Mouse (Mus musculus): ENCODE data around the gene Gm3233. TPM values are rescaled to one million over a fixed set of nuclear protein-coding genes. Genes with fewer than 3 reads are reported as not detected.
"Not testable (repeated sequence)": the region's sequence is repeated elsewhere in the genome, so short reads cannot be mapped to it uniquely, and the experiment has no call there.

Gene Gm3233
- polyA plus RNA-seq, 1 experiment from 2014 or later: not detected

DNA sequence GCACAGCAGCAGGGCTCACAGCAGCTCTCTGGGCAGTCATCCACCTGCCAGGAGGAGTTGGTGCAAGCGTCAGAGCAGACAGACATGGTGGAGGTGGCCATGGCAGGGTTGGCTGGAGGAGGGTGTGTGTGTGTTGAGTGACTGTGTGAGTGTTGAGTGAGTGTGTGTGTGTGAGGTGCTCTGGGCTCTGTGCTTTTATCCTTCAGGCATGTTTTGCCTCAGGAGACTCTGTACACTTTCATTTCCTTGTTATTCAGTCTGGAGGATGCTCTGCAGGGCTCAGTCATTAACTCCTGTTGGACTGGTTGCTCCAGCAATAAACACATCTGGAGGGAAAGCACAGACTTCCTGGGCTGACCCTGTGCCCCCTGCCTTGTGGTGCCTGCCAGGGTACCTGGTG lies 8.2 kb downstream of the Gm3233 start, which contains the start of gene Gm9736:
Gene Gm9736 (minus strand): TSS at position 101 of the 400 bp plus-strand sequence.
- ATAC-seq (replicated peaks; ENCODE audit: insufficient number of reproducible peaks, low FRiP score, low TSS enrichment, low read depth); DNase-seq (ENCODE audit: low spot score); H3K4me1 ChIP-seq (ENCODE audit: control insufficient read depth, insufficient read depth, low read length); H3K4me2 ChIP-seq (ENCODE audit: low read depth, low read length); H3K9me3 ChIP-seq (replicated peaks; ENCODE audit: control insufficient read depth, low read length); H3K27ac ChIP-seq (replicated peaks; ENCODE audit: low read depth, low read length); H3K4me3 ChIP-seq (ENCODE audit: low read depth, low read length); H3K9ac ChIP-seq (replicated peaks; ENCODE audit: low read length); H3K27me3 ChIP-seq (ENCODE audit: control insufficient read depth, insufficient read depth, low read length); H3K36me3 ChIP-seq (replicated peaks; ENCODE audit: control insufficient read depth, insufficient read depth, low read depth, low read length): not testable (repeated sequence)
- 67% methylated on average over 1 of the region's 1 CpGs for WGBS

- not testable (repeated sequence) for DNase-seq (ENCODE audit: low spot score); H3K36me3 ChIP-seq (replicated peaks; ENCODE audit: control insufficient read depth, insufficient read depth, low read depth, low read length); H3K9me3 ChIP-seq (replicated peaks; ENCODE audit: control insufficient read depth, low read length); H3K4me3 ChIP-seq (ENCODE audit: low read depth, low read length); ATAC-seq (replicated peaks; ENCODE audit: insufficient number of reproducible peaks, low FRiP score, low TSS enrichment, low read depth); H3K4me1 ChIP-seq (ENCODE audit: control insufficient read depth, insufficient read depth, low read length); H3K27me3 ChIP-seq (ENCODE audit: control insufficient read depth, insufficient read depth, low read length); H3K9ac ChIP-seq (replicated peaks; ENCODE audit: low read length); H3K4me2 ChIP-seq (ENCODE audit: low read depth, low read length); H3K27ac ChIP-seq (replicated peaks; ENCODE audit: low read depth, low read length)
- 82% methylated on average over 1 of the region's 1 CpGs for WGBS
These were observed 8.8 kb downstream of the Gm3233 start for GRCm38 (mm10) chr10:77750686-77751085.

DNA sequence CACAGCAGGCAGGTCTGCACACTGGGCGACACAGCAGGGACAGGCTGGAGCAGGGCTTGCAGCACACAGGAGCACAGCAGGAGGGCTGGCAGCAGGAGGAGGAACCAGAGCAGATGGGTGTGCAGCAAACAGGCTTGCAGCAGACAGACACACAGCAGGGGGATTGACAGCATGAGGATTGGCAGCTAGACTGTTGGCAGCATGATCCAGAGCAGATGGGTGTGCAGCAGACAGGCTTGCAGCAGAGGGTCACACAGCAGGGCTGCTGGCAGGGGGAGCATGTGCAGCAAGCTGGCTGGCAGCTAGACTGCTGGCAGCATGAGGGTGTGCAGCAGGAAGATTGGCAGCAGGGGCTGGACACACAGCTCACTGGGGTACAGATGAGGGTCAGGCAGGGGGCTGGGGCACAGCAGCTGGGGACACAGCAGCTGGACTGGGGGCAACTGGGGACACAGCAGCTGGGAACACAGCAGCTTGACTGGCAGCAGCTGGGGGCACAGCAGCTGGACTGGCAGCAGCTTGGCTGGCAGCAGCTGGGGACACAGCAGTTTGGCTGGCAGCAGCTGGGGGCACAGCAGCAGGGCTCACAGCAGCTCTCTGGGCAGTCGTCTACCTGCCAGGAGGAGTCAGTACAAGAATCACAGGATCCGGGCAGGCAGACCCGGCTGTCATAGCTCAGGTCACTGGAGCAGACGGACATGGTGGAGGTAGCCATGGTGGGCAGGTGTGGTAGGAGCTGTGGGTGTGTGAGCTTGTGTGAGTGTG lies 17.4 kb downstream of the Gm3233 start, which contains the start of gene Gm18596:
Gene Gm18596 (minus strand): TSS at position 715 of the 765 bp plus-strand sequence.
- H3K9ac ChIP-seq (replicated peaks; ENCODE audit: low read length); ATAC-seq (replicated peaks; ENCODE audit: insufficient number of reproducible peaks, low FRiP score, low TSS enrichment, low read depth); H3K27me3 ChIP-seq (ENCODE audit: control insufficient read depth, insufficient read depth, low read length); H3K36me3 ChIP-seq (replicated peaks; ENCODE audit: control insufficient read depth, insufficient read depth, low read depth, low read length); H3K27ac ChIP-seq (replicated peaks; ENCODE audit: low read depth, low read length); H3K9me3 ChIP-seq (replicated peaks; ENCODE audit: control insufficient read depth, low read length); H3K4me2 ChIP-seq (ENCODE audit: low read depth, low read length); DNase-seq (ENCODE audit: low spot score); H3K4me3 ChIP-seq (ENCODE audit: low read depth, low read length); H3K4me1 ChIP-seq (ENCODE audit: control insufficient read depth, insufficient read depth, low read length): not testable (repeated sequence)
- WGBS: 52% methylated on average over 4 of the region's 5 CpGs

- no peaks in the 10 kb centered on the region for H3K4me1 ChIP-seq (ENCODE audit: control insufficient read depth, insufficient read depth, low read length)
- DNase-seq (ENCODE audit: low spot score) (no peak), ATAC-seq (replicated peaks; ENCODE audit: insufficient number of reproducible peaks, low FRiP score, low TSS enrichment, low read depth) (no peak)
- H3K9me3 ChIP-seq (replicated peaks; ENCODE audit: control insufficient read depth, low read length): no peaks in the 10 kb centered on the region
- H3K27me3 ChIP-seq (ENCODE audit: control insufficient read depth, insufficient read depth, low read length): no peaks in the 10 kb centered on the region
- no peak overlapping the region for H3K27ac ChIP-seq (replicated peaks; ENCODE audit: low read depth, low read length)
- no peak overlapping the region for H3K4me3 ChIP-seq (ENCODE audit: low read depth, low read length)
- H3K9ac ChIP-seq (replicated peaks; ENCODE audit: low read length): no peak overlapping the region
- no peak overlapping the region for H3K4me2 ChIP-seq (ENCODE audit: low read depth, low read length)
- 86% methylated on average over 4 of the region's 4 CpGs for WGBS
- H3K36me3 ChIP-seq (replicated peaks; ENCODE audit: control insufficient read depth, insufficient read depth, low read depth, low read length): no peaks in the 10 kb centered on the region
These were observed 20.6 kb downstream of the Gm3233 start for GRCm38 (mm10) chr10:77738929-77739328.

DNA sequence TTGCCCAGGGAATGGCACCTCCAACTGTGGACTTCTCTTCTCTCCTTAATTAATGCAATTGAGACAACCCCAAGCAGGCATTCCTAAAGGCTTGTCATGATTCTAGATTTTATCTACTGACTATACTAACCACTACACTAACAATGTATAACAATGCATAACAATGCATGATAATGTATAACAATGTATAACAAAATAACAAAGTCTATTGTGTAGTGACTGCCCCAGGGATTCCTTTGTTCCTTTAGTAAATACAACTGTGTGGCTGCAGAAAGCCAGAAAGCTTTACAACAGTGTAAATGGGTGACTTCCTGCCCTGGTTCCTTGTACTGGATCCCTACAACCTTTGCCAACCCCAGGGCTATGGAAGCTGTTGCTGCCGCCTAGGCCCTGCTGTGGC lies 23.6 kb downstream of the Gm3233 start:
- Histone ChIP-seq H3K4me1 (ENCODE audit: control insufficient read depth, insufficient read depth, low read length) (no peaks in the 10 kb centered on the region), H3K27me3 (ENCODE audit: control insufficient read depth, insufficient read depth, low read length) (no peaks in the 10 kb centered on the region), H3K36me3 (replicated peaks; ENCODE audit: control insufficient read depth, insufficient read depth, low read depth, low read length) (no peaks in the 10 kb centered on the region), H3K4me3 (ENCODE audit: low read depth, low read length) (no peak overlapping the region), H3K4me2 (ENCODE audit: low read depth, low read length) (no peak overlapping the region), H3K9me3 (replicated peaks; ENCODE audit: control insufficient read depth, low read length) (no peaks in the 10 kb centered on the region), H3K9ac (replicated peaks; ENCODE audit: low read length) (no peak overlapping the region), H3K27ac (replicated peaks; ENCODE audit: low read depth, low read length) (no peak overlapping the region)
- 100% methylated on average over 1 of the region's 1 CpGs for WGBS
- ATAC-seq (replicated peaks; ENCODE audit: insufficient number of reproducible peaks, low FRiP score, low TSS enrichment, low read depth): no peak
- no peak for DNase-seq (ENCODE audit: low spot score)

GRCm38 (mm10) chr10:77729241-77729640 lies 30.2 kb downstream of the Gm3233 start:
- WGBS: 60% methylated on average over 4 of the region's 4 CpGs
- DNase-seq (ENCODE audit: low spot score): no peak

DNA sequence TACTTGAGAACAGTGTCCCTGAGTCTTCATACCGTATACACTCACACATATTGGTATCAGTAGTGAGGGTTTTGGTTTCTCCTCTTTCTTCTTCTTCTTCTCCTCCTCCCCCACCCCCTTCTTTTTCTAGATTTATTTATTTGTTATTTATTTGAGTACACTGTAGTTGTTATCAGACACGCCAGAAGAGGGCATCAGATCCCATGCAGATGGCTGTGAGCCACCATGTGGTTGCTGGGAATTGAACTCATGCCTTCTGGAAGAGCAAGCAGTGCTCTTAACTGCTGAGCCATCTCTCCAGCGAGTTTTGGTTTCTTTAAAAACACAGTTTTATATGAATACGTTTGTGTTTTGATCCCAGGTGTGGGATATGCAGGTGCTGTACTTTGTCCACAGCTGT lies 31.2 kb downstream of the Gm3233 start:
- DNase-seq (ENCODE audit: low spot score): no peak
- ATAC-seq (replicated peaks; ENCODE audit: insufficient number of reproducible peaks, low FRiP score, low TSS enrichment, low read depth): no peak
- H3K27me3 ChIP-seq (ENCODE audit: control insufficient read depth, insufficient read depth, low read length): no peaks in the 10 kb centered on the region
- no peak overlapping the region for H3K4me2 ChIP-seq (ENCODE audit: low read depth, low read length)
- no peaks in the 10 kb centered on the region for H3K9me3 ChIP-seq (replicated peaks; ENCODE audit: control insufficient read depth, low read length)
- 59% methylated on average over 4 of the region's 4 CpGs for WGBS
- no peak overlapping the region for H3K9ac ChIP-seq (replicated peaks; ENCODE audit: low read length)
- H3K27ac ChIP-seq (replicated peaks; ENCODE audit: low read depth, low read length): no peak overlapping the region
- H3K4me1 ChIP-seq (ENCODE audit: control insufficient read depth, insufficient read depth, low read length): no peaks in the 10 kb centered on the region
- H3K36me3 ChIP-seq (replicated peaks; ENCODE audit: control insufficient read depth, insufficient read depth, low read depth, low read length): no peaks in the 10 kb centered on the region
- H3K4me3 ChIP-seq (ENCODE audit: low read depth, low read length): no peak overlapping the region

More at GRCm38 (mm10) chr10:77729241-77729640, 30.2 kb downstream of the Gm3233 start:
- no peak for ATAC-seq (replicated peaks; ENCODE audit: insufficient number of reproducible peaks, low FRiP score, low TSS enrichment, low read depth)
- Histone ChIP-seq H3K27me3 (ENCODE audit: control insufficient read depth, insufficient read depth, low read length) (no peaks in the 10 kb centered on the region), H3K27ac (replicated peaks; ENCODE audit: low read depth, low read length) (no peak overlapping the region), H3K9ac (replicated peaks; ENCODE audit: low read length) (no peak overlapping the region), H3K36me3 (replicated peaks; ENCODE audit: control insufficient read depth, insufficient read depth, low read depth, low read length) (no peaks in the 10 kb centered on the region), H3K4me3 (ENCODE audit: low read depth, low read length) (no peak overlapping the region), H3K4me1 (ENCODE audit: control insufficient read depth, insufficient read depth, low read length) (no peaks in the 10 kb centered on the region), H3K4me2 (ENCODE audit: low read depth, low read length) (no peak overlapping the region), H3K9me3 (replicated peaks; ENCODE audit: control insufficient read depth, low read length) (no peaks in the 10 kb centered on the region)

DNA sequence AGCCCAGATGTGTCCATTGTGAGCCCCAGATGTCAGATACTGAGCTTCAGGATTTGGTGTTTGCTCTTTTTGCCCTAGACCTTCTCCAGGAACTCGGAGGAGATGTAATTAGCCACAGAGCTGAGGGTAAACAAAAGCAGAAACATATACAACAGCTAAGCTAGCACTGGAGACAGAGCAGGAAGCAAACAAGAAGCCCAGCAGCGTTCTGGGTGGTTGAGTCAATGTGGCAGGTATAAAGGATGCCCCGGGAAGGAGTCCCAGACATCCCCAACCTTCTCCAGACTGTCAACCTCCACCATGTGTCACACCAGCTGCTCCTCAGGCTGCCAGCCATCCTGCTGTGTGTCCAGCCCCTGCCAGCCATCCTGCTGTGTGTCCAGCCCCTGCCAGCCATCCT lies 33.3 kb downstream of the Gm3233 start, which contains the start of gene Gm10100:
Gene Gm10100 (plus strand): TSS at position 301 of the 400 bp plus-strand sequence.
- ATAC-seq (replicated peaks; ENCODE audit: insufficient number of reproducible peaks, low FRiP score, low TSS enrichment, low read depth): no peak
- no peaks in the 10 kb centered on the region for H3K36me3 ChIP-seq (replicated peaks; ENCODE audit: control insufficient read depth, insufficient read depth, low read depth, low read length)
- H3K27me3 ChIP-seq (ENCODE audit: control insufficient read depth, insufficient read depth, low read length): no peaks in the 10 kb centered on the region
- no peak within 1 kb of the TSS for H3K4me2 ChIP-seq (ENCODE audit: low read depth, low read length)
- H3K4me3 ChIP-seq (ENCODE audit: low read depth, low read length): no peak within 1 kb of the TSS
- no peaks in the 10 kb centered on the region for H3K4me1 ChIP-seq (ENCODE audit: control insufficient read depth, insufficient read depth, low read length)
- H3K27ac ChIP-seq (replicated peaks; ENCODE audit: low read depth, low read length): no peak within 1 kb of the TSS
- no peak for DNase-seq (ENCODE audit: low spot score)
- H3K9me3 ChIP-seq (replicated peaks; ENCODE audit: control insufficient read depth, low read length): no peaks in the 10 kb centered on the region
- WGBS: 39% methylated on average over 3 of the region's 3 CpGs
- H3K9ac ChIP-seq (replicated peaks; ENCODE audit: low read length): no peak within 1 kb of the TSS
